In genomic region chr12:105622981-105623539, GRCm38 (mm10) we compare ENCODE assay signal across 29 mouse cellular contexts. TPM values are rescaled to one million over a fixed set of nuclear protein-coding genes. Genes with fewer than 3 reads are reported as not detected.
"Had no signal": no experiment of that assay in that cellular context is flagged by ENCODE, and none has a peak within 500 bp of the region (broad histone marks: within the 10 kb centered on the region; RNA-seq: fewer than 3 reads in every experiment).

No protein-coding gene starts in this region.

- H3K27me3 ChIP-seq: limb, embryonic 12.5 days; limb, embryonic 15.5 days; lung, embryonic 15.5 days; megakaryocyte, embryonic 14.5 days; midbrain, embryonic 13.5 days; neural tube, embryonic 13.5 days; stomach, embryonic 15.5 days had no signal

- H3K4me1 ChIP-seq: lung, embryonic 15.5 days; midbrain, embryonic 13.5 days; neural tube, embryonic 13.5 days; stomach, embryonic 15.5 days had no signal

- H3K9ac ChIP-seq: limb, embryonic 12.5 days; limb, embryonic 15.5 days; liver, embryonic 14.5 days; liver, postnatal 0 days; lung, embryonic 15.5 days; midbrain, embryonic 13.5 days; neural tube, embryonic 13.5 days; stomach, embryonic 15.5 days had no signal

- H3K9me3 ChIP-seq: limb, embryonic 12.5 days; limb, embryonic 15.5 days; lung, embryonic 15.5 days; megakaryocyte, embryonic 14.5 days; midbrain, embryonic 10.5 days; midbrain, embryonic 13.5 days; neural tube, embryonic 13.5 days; stomach, embryonic 15.5 days had no signal

- H3K4me3 ChIP-seq: left cerebral cortex, adult 2 months; limb, embryonic 12.5 days; limb, embryonic 15.5 days; lung, embryonic 15.5 days; megakaryocyte, embryonic 14.5 days; midbrain, embryonic 10.5 days; midbrain, embryonic 13.5 days; myocyte; neural tube, embryonic 13.5 days; stomach, embryonic 15.5 days had no signal

- DNase-seq: layer of hippocampus, postnatal 36 days; liver, postnatal 0 days; lung, postnatal 10 days; lung, postnatal 36 days; retina, postnatal 1 day; right cerebral cortex, postnatal 25 days; spleen, adult 18-20 months; thymus, adult 18-20 months; thymus, postnatal 14 days; thymus, postnatal 4 days had no signal

- H3K27ac ChIP-seq: left cerebral cortex, adult 2 months; limb, embryonic 12.5 days; limb, embryonic 15.5 days; liver, embryonic 14.5 days; lung, embryonic 15.5 days; midbrain, embryonic 10.5 days; midbrain, embryonic 13.5 days; neural tube, embryonic 13.5 days; stomach, embryonic 15.5 days had no signal

- ATAC-seq: intestine, embryonic 16.5 days; liver, postnatal 0 days; midbrain, embryonic 13.5 days; midbrain, embryonic 16.5 days had no signal

- H3K4me2 ChIP-seq: limb, embryonic 12.5 days; limb, embryonic 15.5 days; liver, embryonic 11.5 days; lung, embryonic 15.5 days; midbrain, embryonic 13.5 days; neural tube, embryonic 13.5 days; stomach, embryonic 15.5 days had no signal

RNA-seq across cellular contexts. Expression of gene Bdkrb1, which starts 20.2 kb away (rescaled TPM):
- total RNA-seq: layer of hippocampus, postnatal 10 days; layer of hippocampus, postnatal 36 days; left cerebral cortex, adult 2 months; left cerebral cortex, postnatal 10 days; left cerebral cortex, postnatal 36 days; monocyte, adult 5-6 weeks; neutrophil, adult 5-6 weeks had no signal
- polyA plus RNA-seq: limb, embryonic 12.5 days; limb, embryonic 15.5 days; liver, embryonic 14.5 days; liver, postnatal 0 days; midbrain, embryonic 10.5 days; neural tube, embryonic 13.5 days had no signal
